Mouse (Mus musculus): ENCODE measurements around the gene Oit3.

Gene Oit3

GRCm38 (mm10) chr10:59441735-59442134 is at the start of gene Oit3:
Oit3 (minus strand) TSS chr10:59441778.
- Histone ChIP-seq H3K36me3 (ENCODE audit: control insufficient read depth, insufficient read depth, low read length, poor library complexity, severe bottlenecking) (no peaks in the 10 kb centered on the region), H3K27me3 (ENCODE audit: control insufficient read depth, insufficient read depth, low read length, poor library complexity, severe bottlenecking) (no peaks in the 10 kb centered on the region)
- no peak for DNase-seq (ENCODE audit: low read depth, low spot score)

- Histone ChIP-seq H3K36me3 (ENCODE audit: control insufficient read depth, insufficient read depth, low read length, poor library complexity, severe bottlenecking) (no peaks in the 10 kb centered on the region), H3K27me3 (ENCODE audit: control insufficient read depth, insufficient read depth, low read length, poor library complexity, severe bottlenecking) (no peaks in the 10 kb centered on the region)
- peak; percentile 24 for DNase-seq (ENCODE audit: low read depth, low spot score)
These were observed 49.3 kb upstream of the Oit3 start for GRCm38 (mm10) chr10:59490920-59491319.

- Histone ChIP-seq H3K36me3 (ENCODE audit: control insufficient read depth, insufficient read depth, low read length, poor library complexity, severe bottlenecking) (no peaks in the 10 kb centered on the region), H3K27me3 (ENCODE audit: control insufficient read depth, insufficient read depth, low read length, poor library complexity, severe bottlenecking) (no peaks in the 10 kb centered on the region)
- DNase-seq (ENCODE audit: low read depth, low spot score) = no peak
These were observed 47.8 kb upstream of the Oit3 start for GRCm38 (mm10) chr10:59489411-59489810.

GRCm38 (mm10) chr10:59487351-59487750 is 45.8 kb upstream of the Oit3 start:
- no peaks in the 10 kb centered on the region for H3K27me3 ChIP-seq (ENCODE audit: control insufficient read depth, insufficient read depth, low read length, poor library complexity, severe bottlenecking)
- DNase-seq (ENCODE audit: low read depth, low spot score) = no peak
- no peaks in the 10 kb centered on the region for H3K36me3 ChIP-seq (ENCODE audit: control insufficient read depth, insufficient read depth, low read length, poor library complexity, severe bottlenecking)

GRCm38 (mm10) chr10:59484318-59484717 is 42.7 kb upstream of the Oit3 start:
- H3K36me3 ChIP-seq (ENCODE audit: control insufficient read depth, insufficient read depth, low read length, poor library complexity, severe bottlenecking) = no peaks in the 10 kb centered on the region
- no peak for DNase-seq (ENCODE audit: low read depth, low spot score)
- no peaks in the 10 kb centered on the region for H3K27me3 ChIP-seq (ENCODE audit: control insufficient read depth, insufficient read depth, low read length, poor library complexity, severe bottlenecking)

GRCm38 (mm10) chr10:59481381-59481780 is 39.8 kb upstream of the Oit3 start:
- DNase-seq (ENCODE audit: low read depth, low spot score) = no peak
- H3K27me3 ChIP-seq (ENCODE audit: control insufficient read depth, insufficient read depth, low read length, poor library complexity, severe bottlenecking) = no peaks in the 10 kb centered on the region

GRCm38 (mm10) chr10:59470451-59470850 is 28.9 kb upstream of the Oit3 start:
- DNase-seq (ENCODE audit: low read depth, low spot score) = no peak
- no peaks in the 10 kb centered on the region for H3K27me3 ChIP-seq (ENCODE audit: control insufficient read depth, insufficient read depth, low read length, poor library complexity, severe bottlenecking)
- H3K36me3 ChIP-seq (ENCODE audit: control insufficient read depth, insufficient read depth, low read length, poor library complexity, severe bottlenecking) = peaks cover 6% of the 10 kb centered on the region; the same call in 1 of the 2 replicates

More at GRCm38 (mm10) chr10:59481381-59481780, 39.8 kb upstream of the Oit3 start:
- H3K36me3 ChIP-seq (ENCODE audit: control insufficient read depth, insufficient read depth, low read length, poor library complexity, severe bottlenecking) = no peaks in the 10 kb centered on the region

GRCm38 (mm10) chr10:59467297-59467696 is 25.7 kb upstream of the Oit3 start:
- H3K36me3 ChIP-seq (ENCODE audit: control insufficient read depth, insufficient read depth, low read length, poor library complexity, severe bottlenecking) = peaks cover 6% of the 10 kb centered on the region; the same call in 1 of the 2 replicates
- no peak for DNase-seq (ENCODE audit: low read depth, low spot score)
- no peaks in the 10 kb centered on the region for H3K27me3 ChIP-seq (ENCODE audit: control insufficient read depth, insufficient read depth, low read length, poor library complexity, severe bottlenecking)

- DNase-seq (ENCODE audit: low read depth, low spot score) = no peak
- Histone ChIP-seq H3K36me3 (ENCODE audit: control insufficient read depth, insufficient read depth, low read length, poor library complexity, severe bottlenecking) (peaks cover 6% of the 10 kb centered on the region; the same call in 1 of the 2 replicates), H3K27me3 (ENCODE audit: control insufficient read depth, insufficient read depth, low read length, poor library complexity, severe bottlenecking) (no peaks in the 10 kb centered on the region)
These were observed 25.0 kb upstream of the Oit3 start for GRCm38 (mm10) chr10:59466626-59467025.

- Histone ChIP-seq H3K27me3 (ENCODE audit: control insufficient read depth, insufficient read depth, low read length, poor library complexity, severe bottlenecking) (no peaks in the 10 kb centered on the region), H3K36me3 (ENCODE audit: control insufficient read depth, insufficient read depth, low read length, poor library complexity, severe bottlenecking) (peaks cover 6% of the 10 kb centered on the region; the same call in 1 of the 2 replicates)
- DNase-seq (ENCODE audit: low read depth, low spot score) = no peak
These were observed 24.0 kb upstream of the Oit3 start for GRCm38 (mm10) chr10:59465546-59465945.

- no peak for DNase-seq (ENCODE audit: low read depth, low spot score)
- H3K27me3 ChIP-seq (ENCODE audit: control insufficient read depth, insufficient read depth, low read length, poor library complexity, severe bottlenecking) = no peaks in the 10 kb centered on the region
- peaks cover 5% of the 10 kb centered on the region; the same call in 1 of the 2 replicates for H3K36me3 ChIP-seq (ENCODE audit: control insufficient read depth, insufficient read depth, low read length, poor library complexity, severe bottlenecking)
These were observed 20.7 kb upstream of the Oit3 start for GRCm38 (mm10) chr10:59462307-59462706.

GRCm38 (mm10) chr10:59459767-59460166 is 18.2 kb upstream of the Oit3 start:
- H3K36me3 ChIP-seq (ENCODE audit: control insufficient read depth, insufficient read depth, low read length, poor library complexity, severe bottlenecking) = no peaks in the 10 kb centered on the region
- no peaks in the 10 kb centered on the region for H3K27me3 ChIP-seq (ENCODE audit: control insufficient read depth, insufficient read depth, low read length, poor library complexity, severe bottlenecking)
- DNase-seq (ENCODE audit: low read depth, low spot score) = no peak

- no peak for DNase-seq (ENCODE audit: low read depth, low spot score)
- H3K27me3 ChIP-seq (ENCODE audit: control insufficient read depth, insufficient read depth, low read length, poor library complexity, severe bottlenecking) = no peaks in the 10 kb centered on the region
- peaks cover 1% of the 10 kb centered on the region; the same call in 1 of the 2 replicates for H3K36me3 ChIP-seq (ENCODE audit: control insufficient read depth, insufficient read depth, low read length, poor library complexity, severe bottlenecking)
These were observed 13.1 kb upstream of the Oit3 start for GRCm38 (mm10) chr10:59454631-59455030.

GRCm38 (mm10) chr10:59451839-59452238 is 10.3 kb upstream of the Oit3 start:
- DNase-seq (ENCODE audit: low read depth, low spot score) = peak; percentile 46
- Histone ChIP-seq H3K36me3 (ENCODE audit: control insufficient read depth, insufficient read depth, low read length, poor library complexity, severe bottlenecking) (peaks cover 1% of the 10 kb centered on the region; the same call in 1 of the 2 replicates), H3K27me3 (ENCODE audit: control insufficient read depth, insufficient read depth, low read length, poor library complexity, severe bottlenecking) (no peaks in the 10 kb centered on the region)

- Histone ChIP-seq H3K36me3 (ENCODE audit: control insufficient read depth, insufficient read depth, low read length, poor library complexity, severe bottlenecking) (peaks cover 1% of the 10 kb centered on the region; the same call in 1 of the 2 replicates), H3K27me3 (ENCODE audit: control insufficient read depth, insufficient read depth, low read length, poor library complexity, severe bottlenecking) (no peaks in the 10 kb centered on the region)
- no peak for DNase-seq (ENCODE audit: low read depth, low spot score)
These were observed 6.0 kb upstream of the Oit3 start for GRCm38 (mm10) chr10:59447546-59447945.

GRCm38 (mm10) chr10:59446911-59447437 is 5.4 kb upstream of the Oit3 start:
- DNase-seq (ENCODE audit: low read depth, low spot score) = no peak
- H3K36me3 ChIP-seq (ENCODE audit: control insufficient read depth, insufficient read depth, low read length, poor library complexity, severe bottlenecking) = peaks cover 1% of the 10 kb centered on the region; the same call in 1 of the 2 replicates

More at GRCm38 (mm10) chr10:59446911-59447437, 5.4 kb upstream of the Oit3 start:
- no peaks in the 10 kb centered on the region for H3K27me3 ChIP-seq (ENCODE audit: control insufficient read depth, insufficient read depth, low read length, poor library complexity, severe bottlenecking)
